Mouse (Mus musculus): ENCODE measurements at regions not wholly inside any gene's neighbourhood (a gene's known extent, or its start where the extent isn't known, plus 50 kb on each side); places are given as distances from the start of the nearest gene placed in this dataset.

- Histone ChIP-seq H3K36me3 (ENCODE audit: control insufficient read depth, insufficient read depth, low read length) (no peaks in the 10 kb centered on the region), H3K4me1 (ENCODE audit: control insufficient read depth, insufficient read depth, low read length) (no peaks in the 10 kb centered on the region), H3K9me3 (replicated peaks; ENCODE audit: control insufficient read depth, low read length) (no peaks in the 10 kb centered on the region), H3K9ac (ENCODE audit: low read length) (no peak overlapping the region), H3K4me3 (replicated peaks; ENCODE audit: low read length) (no peak overlapping the region), H3K27me3 (ENCODE audit: control insufficient read depth, insufficient read depth, low read length) (no peaks in the 10 kb centered on the region), H3K4me2 (ENCODE audit: low read depth, low read length) (no peak overlapping the region), H3K27ac (ENCODE audit: low read length) (no peak overlapping the region)
- WGBS, result 91% methylated on average over 4 of the region's 4 CpGs
- ATAC-seq (ENCODE audit: insufficient read depth, low FRiP score), result no peak
These were observed 71.3 kb upstream of the Foxn3 start for GRCm38 (mm10) chr12:99634726-99635125.

GRCm38 (mm10) chr12:99633678-99634077 lies 70.3 kb upstream of the Foxn3 start:
- no peak overlapping the region for H3K4me3 ChIP-seq (replicated peaks; ENCODE audit: low read length)
- H3K4me2 ChIP-seq (ENCODE audit: low read depth, low read length), result no peak overlapping the region
- H3K27me3 ChIP-seq (ENCODE audit: control insufficient read depth, insufficient read depth, low read length), result no peaks in the 10 kb centered on the region
- no peak overlapping the region for H3K9ac ChIP-seq (ENCODE audit: low read length)
- no peaks in the 10 kb centered on the region for H3K4me1 ChIP-seq (ENCODE audit: control insufficient read depth, insufficient read depth, low read length)
- WGBS, result 89% methylated on average over 10 of the region's 10 CpGs
- no peak for ATAC-seq (ENCODE audit: insufficient read depth, low FRiP score)
- H3K27ac ChIP-seq (ENCODE audit: low read length), result no peak overlapping the region
- H3K36me3 ChIP-seq (ENCODE audit: control insufficient read depth, insufficient read depth, low read length), result no peaks in the 10 kb centered on the region
- no peaks in the 10 kb centered on the region for H3K9me3 ChIP-seq (replicated peaks; ENCODE audit: control insufficient read depth, low read length)

- no peak overlapping the region for H3K9ac ChIP-seq (ENCODE audit: low read length)
- no peak overlapping the region for H3K4me2 ChIP-seq (ENCODE audit: low read depth, low read length)
- 88% methylated on average over 6 of the region's 6 CpGs for WGBS
- H3K27ac ChIP-seq (ENCODE audit: low read length), result no peak overlapping the region
- peaks cover 5% of the 10 kb centered on the region; the same call in 1 of the 2 replicates for H3K4me1 ChIP-seq (ENCODE audit: control insufficient read depth, insufficient read depth, low read length)
- no peak overlapping the region for H3K4me3 ChIP-seq (replicated peaks; ENCODE audit: low read length)
- no peak for ATAC-seq (ENCODE audit: insufficient read depth, low FRiP score)
- H3K9me3 ChIP-seq (replicated peaks; ENCODE audit: control insufficient read depth, low read length), result no peaks in the 10 kb centered on the region
- H3K27me3 ChIP-seq (ENCODE audit: control insufficient read depth, insufficient read depth, low read length), result no peaks in the 10 kb centered on the region
- no peaks in the 10 kb centered on the region for H3K36me3 ChIP-seq (ENCODE audit: control insufficient read depth, insufficient read depth, low read length)
These were observed 69.6 kb upstream of the Foxn3 start for GRCm38 (mm10) chr12:99632988-99633387.

GRCm38 (mm10) chr12:99629606-99630005 lies 66.2 kb upstream of the Foxn3 start:
- no peak overlapping the region for H3K4me2 ChIP-seq (ENCODE audit: low read depth, low read length)
- H3K27me3 ChIP-seq (ENCODE audit: control insufficient read depth, insufficient read depth, low read length), result no peaks in the 10 kb centered on the region
- no peak for ATAC-seq (ENCODE audit: insufficient read depth, low FRiP score)
- no peaks in the 10 kb centered on the region for H3K9me3 ChIP-seq (replicated peaks; ENCODE audit: control insufficient read depth, low read length)
- no peak overlapping the region for H3K9ac ChIP-seq (ENCODE audit: low read length)
- WGBS, result 94% methylated on average over 4 of the region's 4 CpGs
- H3K36me3 ChIP-seq (ENCODE audit: control insufficient read depth, insufficient read depth, low read length), result no peaks in the 10 kb centered on the region
- H3K4me1 ChIP-seq (ENCODE audit: control insufficient read depth, insufficient read depth, low read length), result peaks cover 5% of the 10 kb centered on the region; the same call in 1 of the 2 replicates
- H3K4me3 ChIP-seq (replicated peaks; ENCODE audit: low read length), result no peak overlapping the region
- H3K27ac ChIP-seq (ENCODE audit: low read length), result no peak overlapping the region

- Histone ChIP-seq H3K27ac (ENCODE audit: low read length) (no peak overlapping the region), H3K36me3 (ENCODE audit: control insufficient read depth, insufficient read depth, low read length) (no peaks in the 10 kb centered on the region), H3K4me2 (ENCODE audit: low read depth, low read length) (peak overlapping the region; percentile 74), H3K4me3 (replicated peaks; ENCODE audit: low read length) (peak overlapping the region; percentile 76), H3K9me3 (replicated peaks; ENCODE audit: control insufficient read depth, low read length) (no peaks in the 10 kb centered on the region), H3K4me1 (ENCODE audit: control insufficient read depth, insufficient read depth, low read length) (peaks cover 5% of the 10 kb centered on the region; the same call in 1 of the 2 replicates), H3K27me3 (ENCODE audit: control insufficient read depth, insufficient read depth, low read length) (no peaks in the 10 kb centered on the region), H3K9ac (ENCODE audit: low read length) (no peak overlapping the region)
- 58% methylated on average over 3 of the region's 3 CpGs for WGBS
- ATAC-seq (ENCODE audit: insufficient read depth, low FRiP score), result no peak
These were observed 65.0 kb upstream of the Foxn3 start for GRCm38 (mm10) chr12:99628421-99628820.

GRCm38 (mm10) chr12:99627898-99628231 lies 64.5 kb upstream of the Foxn3 start:
- peak; percentile 90 for ATAC-seq (ENCODE audit: insufficient read depth, low FRiP score)
- Histone ChIP-seq H3K36me3 (ENCODE audit: control insufficient read depth, insufficient read depth, low read length) (no peaks in the 10 kb centered on the region), H3K27ac (ENCODE audit: low read length) (no peak overlapping the region)

GRCm38 (mm10) chr12:99627201-99627897 lies 64.0 kb upstream of the Foxn3 start:
- Histone ChIP-seq H3K4me2 (ENCODE audit: low read depth, low read length) (peak overlapping the region; percentile 74), H3K27me3 (ENCODE audit: control insufficient read depth, insufficient read depth, low read length) (no peaks in the 10 kb centered on the region), H3K27ac (ENCODE audit: low read length) (no peak overlapping the region), H3K9me3 (replicated peaks; ENCODE audit: control insufficient read depth, low read length) (no peaks in the 10 kb centered on the region), H3K36me3 (ENCODE audit: control insufficient read depth, insufficient read depth, low read length) (no peaks in the 10 kb centered on the region), H3K4me1 (ENCODE audit: control insufficient read depth, insufficient read depth, low read length) (peaks cover 5% of the 10 kb centered on the region; the same call in 1 of the 2 replicates), H3K4me3 (replicated peaks; ENCODE audit: low read length) (peak overlapping the region; percentile 76), H3K9ac (ENCODE audit: low read length) (peak overlapping the region; percentile 65)
- 2% methylated on average over 39 of the region's 40 CpGs for WGBS
- ATAC-seq (ENCODE audit: insufficient read depth, low FRiP score), result no peak

More at GRCm38 (mm10) chr12:99627898-99628231, 64.5 kb upstream of the Foxn3 start:
- H3K4me1 ChIP-seq (ENCODE audit: control insufficient read depth, insufficient read depth, low read length), result peaks cover 5% of the 10 kb centered on the region; the same call in 1 of the 2 replicates
- H3K27me3 ChIP-seq (ENCODE audit: control insufficient read depth, insufficient read depth, low read length), result no peaks in the 10 kb centered on the region
- H3K9me3 ChIP-seq (replicated peaks; ENCODE audit: control insufficient read depth, low read length), result no peaks in the 10 kb centered on the region
- peak overlapping the region; percentile 65 for H3K9ac ChIP-seq (ENCODE audit: low read length)
- H3K4me2 ChIP-seq (ENCODE audit: low read depth, low read length), result peak overlapping the region; percentile 74
- under 1% methylated on average over 26 of the region's 30 CpGs for WGBS
- H3K4me3 ChIP-seq (replicated peaks; ENCODE audit: low read length), result peak overlapping the region; percentile 76

- Histone ChIP-seq H3K4me1 (ENCODE audit: control insufficient read depth, insufficient read depth, low read length) (peaks cover 5% of the 10 kb centered on the region; the same call in 1 of the 2 replicates), H3K36me3 (ENCODE audit: control insufficient read depth, insufficient read depth, low read length) (no peaks in the 10 kb centered on the region), H3K4me2 (ENCODE audit: low read depth, low read length) (no peak overlapping the region), H3K27me3 (ENCODE audit: control insufficient read depth, insufficient read depth, low read length) (no peaks in the 10 kb centered on the region), H3K9me3 (replicated peaks; ENCODE audit: control insufficient read depth, low read length) (no peaks in the 10 kb centered on the region), H3K4me3 (replicated peaks; ENCODE audit: low read length) (no peak overlapping the region), H3K9ac (ENCODE audit: low read length) (no peak overlapping the region), H3K27ac (ENCODE audit: low read length) (no peak overlapping the region)
- WGBS, result 86% methylated on average over 4 of the region's 4 CpGs
- no peak for ATAC-seq (ENCODE audit: insufficient read depth, low FRiP score)
These were observed 62.8 kb upstream of the Foxn3 start for GRCm38 (mm10) chr12:99626147-99626546.

GRCm38 (mm10) chr12:99625094-99625493 lies 61.7 kb upstream of the Foxn3 start:
- H3K4me2 ChIP-seq (ENCODE audit: low read depth, low read length), result no peak overlapping the region
- no peaks in the 10 kb centered on the region for H3K27me3 ChIP-seq (ENCODE audit: control insufficient read depth, insufficient read depth, low read length)
- H3K27ac ChIP-seq (ENCODE audit: low read length), result no peak overlapping the region
- H3K4me1 ChIP-seq (ENCODE audit: control insufficient read depth, insufficient read depth, low read length), result peaks cover 5% of the 10 kb centered on the region; the same call in 1 of the 2 replicates
- H3K36me3 ChIP-seq (ENCODE audit: control insufficient read depth, insufficient read depth, low read length), result no peaks in the 10 kb centered on the region
- H3K9ac ChIP-seq (ENCODE audit: low read length), result no peak overlapping the region
- no peak overlapping the region for H3K4me3 ChIP-seq (replicated peaks; ENCODE audit: low read length)
- no peak for ATAC-seq (ENCODE audit: insufficient read depth, low FRiP score)
- H3K9me3 ChIP-seq (replicated peaks; ENCODE audit: control insufficient read depth, low read length), result no peaks in the 10 kb centered on the region
- 62% methylated on average over 9 of the region's 9 CpGs for WGBS
